Mouse (Mus musculus) cerebellum, adult 9-10 months (tissue): ENCODE data around the gene Cdan1.
"Not testable (repeated sequence)": the region's sequence is repeated elsewhere in the genome, so short reads cannot be mapped to it uniquely, and the experiment has no call there.

ENCODE experiments used
- DNase-seq: peaks from one replicate; pipeline ENCODE4 v3.0.0; 2022

The Cdan1 gene

DNA sequence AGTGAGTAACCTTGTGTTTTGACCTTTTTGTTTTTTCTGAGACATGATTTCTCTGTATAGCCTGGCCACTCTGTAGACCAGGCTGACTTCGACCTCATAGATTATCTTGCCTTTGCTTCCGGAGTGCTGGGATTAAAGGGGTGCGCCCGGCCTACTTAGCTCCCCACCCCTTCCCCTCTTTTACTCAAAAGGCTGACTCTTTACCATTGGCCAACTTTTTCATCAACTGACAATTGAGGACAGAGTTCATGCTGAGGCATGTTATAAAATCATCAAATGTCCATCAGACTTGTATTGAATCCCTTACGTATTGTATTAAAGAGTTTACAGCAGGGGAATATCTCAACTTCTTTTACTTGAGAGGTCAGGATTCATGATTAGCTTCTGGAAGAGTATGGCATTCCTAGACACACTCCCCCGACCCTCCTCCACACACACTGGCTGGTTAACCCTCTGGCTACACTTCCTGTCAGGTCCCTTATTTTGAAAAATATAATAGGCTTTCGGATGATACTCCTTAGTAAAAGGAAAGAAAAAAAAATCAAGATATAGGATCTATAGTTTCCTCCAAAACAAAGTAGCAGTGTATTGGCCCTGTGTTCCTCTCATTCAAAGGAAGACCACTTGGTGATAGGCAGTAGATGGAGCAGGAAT, 117.9 kb downstream of the Cdan1 start:
- no peak for DNase-seq

GRCm38 (mm10) chr2:120731167-120731862, 118.6 kb downstream of the Cdan1 start:
- peak; percentile 90 for DNase-seq

- peak; percentile 40 for DNase-seq
These were observed 119.2 kb downstream of the Cdan1 start for GRCm38 (mm10) chr2:120730639-120731166.

- no peak for DNase-seq
These were observed 119.9 kb downstream of the Cdan1 start for GRCm38 (mm10) chr2:120729775-120730585.

- DNase-seq: no peak
These were observed 125.8 kb downstream of the Cdan1 start for GRCm38 (mm10) chr2:120724176-120724575.

GRCm38 (mm10) chr2:120723621-120724020, 126.3 kb downstream of the Cdan1 start:
- no peak for DNase-seq

- no peak for DNase-seq
These were observed 127.4 kb downstream of the Cdan1 start for GRCm38 (mm10) chr2:120722491-120722890.

GRCm38 (mm10) chr2:120721911-120722310, 128.0 kb downstream of the Cdan1 start:
- no peak for DNase-seq

DNA sequence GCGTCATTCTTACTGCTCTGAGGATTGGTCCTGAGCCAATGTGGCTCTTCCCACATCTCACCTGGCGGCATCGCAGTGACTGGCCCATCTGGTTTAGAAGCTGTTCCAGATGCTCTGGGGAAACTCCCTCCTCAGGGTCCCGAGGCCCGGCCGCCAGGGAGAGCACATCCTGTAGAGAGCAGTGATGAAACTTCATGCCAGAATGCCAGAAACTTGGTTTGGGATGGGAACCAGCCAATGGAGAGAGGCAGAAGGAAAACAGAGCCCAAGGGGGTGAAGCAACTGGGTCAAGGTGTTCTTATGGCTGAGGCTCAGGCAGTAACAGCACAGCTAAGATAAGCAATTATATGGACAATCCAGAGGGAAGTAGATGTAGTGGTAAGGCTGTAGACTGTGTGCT, 129.1 kb downstream of the Cdan1 start:
- DNase-seq: no peak

GRCm38 (mm10) chr2:120718496-120718895, 131.4 kb downstream of the Cdan1 start:
- DNase-seq: no peak

DNA sequence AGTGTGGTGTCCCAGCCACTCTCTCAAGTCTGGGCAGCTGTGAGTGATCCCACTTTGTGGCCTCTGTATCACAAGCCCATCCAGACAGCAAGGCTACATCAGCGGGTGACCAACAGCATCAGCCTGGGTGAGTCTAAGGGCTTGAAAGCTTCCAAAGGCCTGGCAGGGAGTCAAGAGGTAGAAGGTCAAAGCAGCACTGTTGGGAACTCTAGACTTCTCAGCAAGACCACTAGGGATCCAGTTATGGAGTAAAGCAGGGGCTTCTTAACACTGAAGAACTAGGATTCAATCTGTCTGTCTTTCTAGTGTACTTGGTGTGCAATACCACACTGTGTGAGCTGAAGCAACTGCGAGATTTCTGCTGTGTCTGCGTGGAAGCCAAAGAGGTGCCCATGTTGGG, 136.5 kb downstream of the Cdan1 start:
- no peak for DNase-seq

- no peak for DNase-seq
These were observed 139.0 kb downstream of the Cdan1 start for GRCm38 (mm10) chr2:120710948-120711347.

DNA sequence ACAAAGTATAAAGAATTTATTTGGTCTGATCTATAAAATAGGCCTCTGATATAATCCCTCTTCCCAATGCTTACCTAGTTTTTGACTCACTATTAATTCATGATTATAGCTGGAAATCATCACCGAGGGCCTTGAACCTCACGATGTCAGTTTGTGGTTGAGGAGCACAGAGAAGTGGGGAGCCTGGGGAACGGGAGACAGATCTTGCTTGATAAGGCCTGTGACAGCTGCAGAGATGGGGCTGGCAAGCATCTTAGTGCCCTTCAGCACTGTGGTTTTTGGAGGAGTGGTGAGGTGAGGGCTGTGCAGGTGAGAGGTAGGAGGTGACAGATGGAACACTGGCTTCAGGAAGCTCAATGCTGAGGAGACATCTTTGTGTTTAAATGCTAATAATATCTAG, 139.8 kb downstream of the Cdan1 start:
- DNase-seq: no peak

- DNase-seq: no peak
These were observed 142.9 kb downstream of the Cdan1 start for GRCm38 (mm10) chr2:120707041-120707440.

GRCm38 (mm10) chr2:120702675-120703074, 147.3 kb downstream of the Cdan1 start:
- no peak for DNase-seq

DNA sequence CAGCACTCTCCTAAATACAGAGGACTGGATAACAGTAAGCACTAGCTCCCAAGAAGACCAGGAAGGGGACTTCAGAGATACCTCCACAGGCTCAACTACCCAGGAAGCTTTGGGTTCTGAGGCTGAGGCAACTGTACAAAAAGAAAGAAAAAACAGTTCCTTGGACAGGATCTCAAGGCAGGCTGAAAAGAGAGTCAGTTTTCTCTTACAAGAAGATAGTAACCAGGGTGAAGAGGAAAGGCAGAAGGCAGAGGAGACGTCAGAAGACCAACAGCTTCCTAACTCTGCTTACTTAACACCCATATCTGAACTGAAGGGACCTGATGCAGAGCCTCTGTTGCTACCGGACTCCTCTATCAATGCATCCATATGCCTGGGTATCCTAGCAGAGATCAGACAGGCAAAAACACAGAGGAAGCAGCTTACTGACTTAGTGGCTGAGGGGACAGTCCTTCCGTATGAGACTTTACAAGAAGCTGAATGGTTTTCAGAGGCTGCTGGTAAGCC, 149.5 kb downstream of the Cdan1 start:
- DNase-seq: no peak

GRCm38 (mm10) chr2:120697767-120698166, 152.2 kb downstream of the Cdan1 start:
- no peak for DNase-seq

GRCm38 (mm10) chr2:120681151-120681550, 168.8 kb downstream of the Cdan1 start:
- not testable (repeated sequence) for DNase-seq

GRCm38 (mm10) chr2:120670253-120670652, 179.7 kb downstream of the Cdan1 start:
- DNase-seq: no peak

DNA sequence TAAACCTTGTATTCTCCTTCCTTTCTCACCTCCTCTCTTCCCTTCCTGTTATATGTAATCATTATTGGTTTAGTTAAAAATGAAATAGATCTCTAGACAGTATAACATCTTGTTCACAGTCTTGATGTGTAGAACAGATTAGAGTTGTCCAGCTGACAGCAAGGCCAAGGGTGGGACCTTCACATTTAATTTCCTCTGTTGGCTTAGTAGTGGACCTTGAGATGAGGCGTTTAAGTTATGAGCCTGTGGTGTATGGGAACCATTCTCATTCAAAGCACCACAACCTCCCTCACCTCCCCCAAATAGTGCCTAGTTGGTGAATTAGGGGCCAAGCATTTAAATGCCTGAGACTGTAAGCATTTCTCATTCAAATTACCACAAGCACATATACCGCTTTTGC, 182.5 kb downstream of the Cdan1 start:
- no peak for DNase-seq
